Comparison of ENCODE assay signal across 18 mouse cellular contexts in genomic region chr9:15994177-15994576, GRCm38 (mm10).
DNase-seq lines count a peak whose midpoint lies in the region; ATAC-seq lines count a peak whose summit lies in the region.
"Had no signal": no experiment of that assay in that cellular context is flagged by ENCODE, and none has a peak within 500 bp of the region (broad histone marks: within the 10 kb centered on the region; RNA-seq: fewer than 3 reads in every experiment).

No protein-coding gene starts in this region.

- peaks cover 6% of the 10 kb centered on the region; the same call in 1 of the 2 replicates for H3K4me1 ChIP-seq in forebrain, embryonic 12.5 days
- H3K4me1 ChIP-seq in forebrain, embryonic 10.5 days = peaks cover 3% of the 10 kb centered on the region; the same call in 1 of the 2 replicates
- H3K4me1 ChIP-seq in midbrain, embryonic 14.5 days (ENCODE audit: control insufficient read depth, insufficient read depth, low read length) = no peaks in the 10 kb centered on the region
- 0 out of 2 replicates have a peak, but pooled peaks cover 3% of the 10 kb centered on the region for H3K4me1 ChIP-seq in midbrain, embryonic 10.5 days
- H3K4me1 ChIP-seq in forebrain, embryonic 14.5 days (ENCODE audit: control insufficient read depth, insufficient read depth, low read length) = 0 out of 2 replicates have a peak, but pooled peaks cover 3% of the 10 kb centered on the region
- peaks cover 5% of the 10 kb centered on the region; the same call in 1 of the 2 replicates for H3K4me1 ChIP-seq in neural tube, embryonic 14.5 days (ENCODE audit: control insufficient read depth, insufficient read depth, low read length)
- H3K4me1 ChIP-seq: embryonic facial prominence, embryonic 15.5 days; midbrain, embryonic 12.5 days had no signal

- DNase-seq in forebrain, embryonic 10.5 days (ENCODE audit: extremely low spot score, low spot score) = no peak
- DNase-seq in midbrain, embryonic 14.5 days = peak; percentile 7
- no peak for DNase-seq in midbrain, embryonic 10.5 days (ENCODE audit: low spot score)
- DNase-seq in forebrain, embryonic 14.5 days (ENCODE audit: low spot score) = peak; percentile 39
- no peak for DNase-seq in lung, postnatal 10 days
- DNase-seq in frontal cortex, postnatal 10 days (ENCODE audit: low spot score in 2 of 2) = no peak
- DNase-seq: adrenal gland, postnatal 25 days; cerebellum, adult 11 months; cerebellum, adult 9-11 months; gastrocnemius, postnatal 36 days; kidney, adult 18-20 months; right cerebral cortex, postnatal 14 days had no signal

- ATAC-seq in forebrain, embryonic 12.5 days (ENCODE audit: low FRiP score) = peak; percentile 47; the same call in 1 of the 2 replicates
- no peak for ATAC-seq in midbrain, embryonic 14.5 days (ENCODE audit: low FRiP score, low TSS enrichment)
- ATAC-seq in forebrain, embryonic 14.5 days = peak; percentile 38; the same call in 1 of the 2 replicates
- peak; percentile 49; the same call in 1 of the 2 replicates for ATAC-seq in neural tube, embryonic 14.5 days (ENCODE audit: low read depth)
- ATAC-seq: inflammation-experienced regulatory T-cells, adult 6 months had no signal

- no peak overlapping the region for H3K4me3 ChIP-seq in forebrain, embryonic 12.5 days (replicated peaks)
- H3K4me3 ChIP-seq in forebrain, embryonic 10.5 days = no peak overlapping the region
- no peak overlapping the region for H3K4me3 ChIP-seq in midbrain, embryonic 14.5 days (replicated peaks; ENCODE audit: low read depth, low read length)
- no peak overlapping the region for H3K4me3 ChIP-seq in midbrain, embryonic 10.5 days
- H3K4me3 ChIP-seq in forebrain, embryonic 14.5 days (ENCODE audit: low read depth, low read length) = no peak overlapping the region
- H3K4me3 ChIP-seq in neural tube, embryonic 14.5 days (ENCODE audit: low read depth, low read length) = no peak overlapping the region
- H3K4me3 ChIP-seq: embryonic facial prominence, embryonic 15.5 days; midbrain, embryonic 12.5 days had no signal

- H3K9me3 ChIP-seq in forebrain, embryonic 12.5 days = no peaks in the 10 kb centered on the region
- no peaks in the 10 kb centered on the region for H3K9me3 ChIP-seq in forebrain, embryonic 10.5 days
- H3K9me3 ChIP-seq in midbrain, embryonic 14.5 days (ENCODE audit: control insufficient read depth, low read length) = no peaks in the 10 kb centered on the region
- no peaks in the 10 kb centered on the region for H3K9me3 ChIP-seq in midbrain, embryonic 10.5 days (replicated peaks)
- H3K9me3 ChIP-seq in forebrain, embryonic 14.5 days (replicated peaks; ENCODE audit: control insufficient read depth, low read length) = no peaks in the 10 kb centered on the region
- H3K9me3 ChIP-seq in neural tube, embryonic 14.5 days (ENCODE audit: control insufficient read depth, low read length) = no peaks in the 10 kb centered on the region
- H3K9me3 ChIP-seq: embryonic facial prominence, embryonic 15.5 days; midbrain, embryonic 12.5 days had no signal

- no peak overlapping the region for H3K4me2 ChIP-seq in forebrain, embryonic 12.5 days
- no peak overlapping the region for H3K4me2 ChIP-seq in midbrain, embryonic 14.5 days (ENCODE audit: low read length)
- H3K4me2 ChIP-seq in forebrain, embryonic 14.5 days (ENCODE audit: low read length) = no peak overlapping the region
- H3K4me2 ChIP-seq in neural tube, embryonic 14.5 days (ENCODE audit: low read depth, low read length) = no peak overlapping the region
- H3K4me2 ChIP-seq: embryonic facial prominence, embryonic 15.5 days; midbrain, embryonic 12.5 days had no signal

- peaks cover 42% of the 10 kb centered on the region for H3K36me3 ChIP-seq in forebrain, embryonic 12.5 days (replicated peaks)
- peaks cover 39% of the 10 kb centered on the region for H3K36me3 ChIP-seq in forebrain, embryonic 10.5 days (replicated peaks)
- H3K36me3 ChIP-seq in midbrain, embryonic 14.5 days (ENCODE audit: control insufficient read depth, insufficient read depth, low read length) = peaks cover 33% of the 10 kb centered on the region
- peaks cover 65% of the 10 kb centered on the region for H3K36me3 ChIP-seq in midbrain, embryonic 10.5 days
- H3K36me3 ChIP-seq in forebrain, embryonic 14.5 days (ENCODE audit: control insufficient read depth, insufficient read depth, low read length) = peaks cover 26% of the 10 kb centered on the region
- H3K36me3 ChIP-seq in neural tube, embryonic 14.5 days (ENCODE audit: control insufficient read depth, insufficient read depth, low read length) = 0 out of 2 replicates have a peak, but pooled peaks cover 7% of the 10 kb centered on the region
- H3K36me3 ChIP-seq: embryonic facial prominence, embryonic 15.5 days had no signal

- no peak overlapping the region for H3K27ac ChIP-seq in forebrain, embryonic 12.5 days
- H3K27ac ChIP-seq in forebrain, embryonic 10.5 days = no peak overlapping the region
- H3K27ac ChIP-seq in midbrain, embryonic 14.5 days (replicated peaks; ENCODE audit: low read depth, low read length) = 0 out of 2 replicates have a peak overlapping the region, but pooled peaks have one; percentile 17
- H3K27ac ChIP-seq in midbrain, embryonic 10.5 days (replicated peaks) = no peak overlapping the region
- H3K27ac ChIP-seq in forebrain, embryonic 14.5 days (ENCODE audit: low read depth, low read length) = no peak overlapping the region
- 0 out of 2 replicates have a peak overlapping the region, but pooled peaks have one; percentile 36 for H3K27ac ChIP-seq in neural tube, embryonic 14.5 days (ENCODE audit: low read depth, low read length)
- H3K27ac ChIP-seq: embryonic facial prominence, embryonic 15.5 days; kidney, postnatal 0 days; midbrain, embryonic 12.5 days had no signal

- no peaks in the 10 kb centered on the region for H3K27me3 ChIP-seq in forebrain, embryonic 12.5 days
- H3K27me3 ChIP-seq in forebrain, embryonic 10.5 days (ENCODE audit: poor library complexity, severe bottlenecking) = no peaks in the 10 kb centered on the region
- no peaks in the 10 kb centered on the region for H3K27me3 ChIP-seq in midbrain, embryonic 14.5 days (ENCODE audit: control insufficient read depth, insufficient read depth, low read length)
- H3K27me3 ChIP-seq in midbrain, embryonic 10.5 days (ENCODE audit: low read depth, poor library complexity, severe bottlenecking) = no peaks in the 10 kb centered on the region
- no peaks in the 10 kb centered on the region for H3K27me3 ChIP-seq in forebrain, embryonic 14.5 days (replicated peaks; ENCODE audit: control insufficient read depth, insufficient read depth, low read length)
- H3K27me3 ChIP-seq in neural tube, embryonic 14.5 days (ENCODE audit: control insufficient read depth, insufficient read depth, low read length) = no peaks in the 10 kb centered on the region
- H3K27me3 ChIP-seq: embryonic facial prominence, embryonic 15.5 days; midbrain, embryonic 12.5 days had no signal

- 52% methylated on average over 4 of the region's 4 CpGs for WGBS in forebrain, embryonic 12.5 days
- WGBS in forebrain, embryonic 10.5 days = 77% methylated on average over 4 of the region's 4 CpGs
- WGBS in midbrain, embryonic 14.5 days = 74% methylated on average over 4 of the region's 4 CpGs
- WGBS in midbrain, embryonic 10.5 days = 89% methylated on average over 4 of the region's 4 CpGs
- WGBS in forebrain, embryonic 14.5 days = 38% methylated on average over 4 of the region's 4 CpGs
- 50% methylated on average over 4 of the region's 4 CpGs for WGBS in neural tube, embryonic 14.5 days

- H3K9ac ChIP-seq in forebrain, embryonic 12.5 days = no peak overlapping the region
- no peak overlapping the region for H3K9ac ChIP-seq in midbrain, embryonic 14.5 days (replicated peaks; ENCODE audit: low read length)
- no peak overlapping the region for H3K9ac ChIP-seq in forebrain, embryonic 14.5 days (ENCODE audit: low read length)
- no peak overlapping the region for H3K9ac ChIP-seq in neural tube, embryonic 14.5 days (replicated peaks; ENCODE audit: low read depth, low read length)
- H3K9ac ChIP-seq: embryonic facial prominence, embryonic 15.5 days; midbrain, embryonic 12.5 days had no signal

Comparison
In these comparisons a context has a peak if more than half of its experiments do, and no peak if none do; other contexts are left out.
1. H3K27ac ChIP-seq: peak in midbrain, embryonic 14.5 days (single experiment) and neural tube, embryonic 14.5 days (single experiment); none in forebrain, embryonic 12.5 days (single experiment), forebrain, embryonic 10.5 days (single experiment), midbrain, embryonic 10.5 days (single experiment) and forebrain, embryonic 14.5 days (single experiment).
2. DNase-seq: peak in midbrain, embryonic 14.5 days (single experiment) and forebrain, embryonic 14.5 days (single experiment); none in forebrain, embryonic 10.5 days (single experiment), midbrain, embryonic 10.5 days (single experiment), lung, postnatal 10 days (single experiment) and frontal cortex, postnatal 10 days (0 of 2).